Comparison of ENCODE assay signal across 12 mouse cellular contexts in genomic region chr6:125478135-125479128, GRCm38 (mm10). TPM values are rescaled to one million over a fixed set of nuclear protein-coding genes. Genes with fewer than 3 reads are reported as not detected.
DNase-seq lines count a peak whose midpoint lies in the region; ATAC-seq and TF ChIP-seq lines count a peak whose summit lies in the region.
"Had no signal": no experiment of that assay in that cellular context is flagged by ENCODE, and none has a peak within 500 bp of the region (broad histone marks: within the 10 kb centered on the region; RNA-seq: fewer than 3 reads in every experiment).

No protein-coding gene starts in this region.

- H3K27me3 ChIP-seq in kidney, embryonic 14.5 days (ENCODE audit: control insufficient read depth, insufficient read depth, low read length), result no peaks in the 10 kb centered on the region
- no peaks in the 10 kb centered on the region for H3K27me3 ChIP-seq in myocyte (ENCODE audit: control insufficient read depth, insufficient read depth, insufficient read length)
- no peaks in the 10 kb centered on the region for H3K27me3 ChIP-seq in forebrain, postnatal 0 days (ENCODE audit: insufficient read depth, low read length)
- H3K27me3 ChIP-seq in forebrain, embryonic 12.5 days, result no peaks in the 10 kb centered on the region
- H3K27me3 ChIP-seq: forebrain, embryonic 15.5 days had no signal

- no peak overlapping the region for H3K4me3 ChIP-seq in kidney, embryonic 14.5 days (ENCODE audit: low read length)
- no peak overlapping the region for H3K4me3 ChIP-seq in myocyte
- H3K4me3 ChIP-seq in forebrain, postnatal 0 days (ENCODE audit: low read depth, low read length), result no peak overlapping the region
- no peak overlapping the region for H3K4me3 ChIP-seq in forebrain, embryonic 12.5 days (replicated peaks)
- H3K4me3 ChIP-seq: forebrain, embryonic 15.5 days had no signal

- DNase-seq in kidney, postnatal 4 days, result no peak
- DNase-seq in MN1 (ENCODE audit: low spot score), result peak; percentile 54
- DNase-seq in kidney, postnatal 25 days, result peak; percentile 27 to 74
- DNase-seq in thymus, postnatal 4 days, result no peak
- no peak for DNase-seq in forebrain, postnatal 0 days
- DNase-seq: cerebellum, adult 9-10 months; right cerebral cortex, postnatal 14 days had no signal

- peak overlapping the region; percentile 51; the same call in 1 of the 2 replicates for H3K27ac ChIP-seq in kidney, embryonic 14.5 days (ENCODE audit: low read depth, low read length)
- no peak overlapping the region for H3K27ac ChIP-seq in forebrain, postnatal 0 days (ENCODE audit: low read depth, low read length)
- H3K27ac ChIP-seq in forebrain, embryonic 12.5 days, result no peak overlapping the region
- H3K27ac ChIP-seq: liver, embryonic 14.5 days had no signal

- H3ac ChIP-seq in myocyte (ENCODE audit: control insufficient read depth, insufficient read length), result no peak overlapping the region

- peaks cover 70% of the 10 kb centered on the region for H3K4me1 ChIP-seq in kidney, embryonic 14.5 days (ENCODE audit: control insufficient read depth, insufficient read depth, low read length)
- H3K4me1 ChIP-seq in forebrain, postnatal 0 days (ENCODE audit: insufficient read depth), result peaks cover 3% of the 10 kb centered on the region; the same call in 1 of the 2 replicates
- H3K4me1 ChIP-seq in forebrain, embryonic 12.5 days, result peaks cover 19% of the 10 kb centered on the region

- TF ChIP-seq POLR2A in myocyte (IDR thresholded peaks at IDR 0.05; ENCODE audit: insufficient read length, low read depth), result no peak

- no peak for ATAC-seq in kidney, embryonic 14.5 days (ENCODE audit: low FRiP score, low TSS enrichment)
- ATAC-seq in forebrain, postnatal 0 days, result no peak
- ATAC-seq in forebrain, embryonic 12.5 days (ENCODE audit: low FRiP score), result no peak
- ATAC-seq: forebrain, embryonic 15.5 days had no signal

- WGBS in kidney, embryonic 14.5 days, result 62% methylated on average over 16 of the region's 16 CpGs
- WGBS in forebrain, postnatal 0 days, result 88% methylated on average over 16 of the region's 16 CpGs
- 87% methylated on average over 16 of the region's 16 CpGs for WGBS in forebrain, embryonic 12.5 days

- H3K9ac ChIP-seq in kidney, embryonic 14.5 days (ENCODE audit: low read depth, low read length), result peak overlapping the region; percentile 34; the same call in 1 of the 2 replicates
- no peak overlapping the region for H3K9ac ChIP-seq in forebrain, postnatal 0 days
- no peak overlapping the region for H3K9ac ChIP-seq in forebrain, embryonic 12.5 days
- H3K9ac ChIP-seq: forebrain, embryonic 15.5 days; liver, embryonic 14.5 days had no signal

- H3K79me2 ChIP-seq in myocyte (ENCODE audit: control insufficient read depth, insufficient read depth), result peaks cover 72% of the 10 kb centered on the region

- TF ChIP-seq CTCF in forebrain, postnatal 0 days (IDR thresholded peaks at IDR 0.05; ENCODE audit: low read depth), result no peak

- no peaks in the 10 kb centered on the region for H3K9me3 ChIP-seq in kidney, embryonic 14.5 days (ENCODE audit: control insufficient read depth, low read length)
- no peaks in the 10 kb centered on the region for H3K9me3 ChIP-seq in forebrain, postnatal 0 days (ENCODE audit: low read length)
- no peaks in the 10 kb centered on the region for H3K9me3 ChIP-seq in forebrain, embryonic 12.5 days
- H3K9me3 ChIP-seq: forebrain, embryonic 15.5 days had no signal

- H3K4me2 ChIP-seq in kidney, embryonic 14.5 days (replicated peaks; ENCODE audit: low read depth, low read length), result no peak overlapping the region
- H3K4me2 ChIP-seq in myocyte (ENCODE audit: low read depth), result peak overlapping the region; percentile 68
- no peak overlapping the region for H3K4me2 ChIP-seq in forebrain, postnatal 0 days (ENCODE audit: low read depth)
- no peak overlapping the region for H3K4me2 ChIP-seq in forebrain, embryonic 12.5 days
- H3K4me2 ChIP-seq: forebrain, embryonic 15.5 days had no signal

- no peaks in the 10 kb centered on the region for H3K36me3 ChIP-seq in kidney, embryonic 14.5 days (ENCODE audit: control insufficient read depth, insufficient read depth, low read length)
- H3K36me3 ChIP-seq in myocyte (ENCODE audit: control insufficient read depth, insufficient read depth), result no peaks in the 10 kb centered on the region
- H3K36me3 ChIP-seq in forebrain, postnatal 0 days (ENCODE audit: insufficient read depth), result no peaks in the 10 kb centered on the region
- no peaks in the 10 kb centered on the region for H3K36me3 ChIP-seq in forebrain, embryonic 12.5 days (replicated peaks)
- H3K36me3 ChIP-seq: forebrain, embryonic 15.5 days had no signal

TF ChIP-seq in myocyte, 11 proteins besides CTCF, POLR2A, EP300 and RAD21:
- TF ChIP-seq REST (IDR thresholded peaks at IDR 0.05; ENCODE audit: insufficient read depth, insufficient read length) (no peak), MYOG (IDR thresholded peaks at IDR 0.05; ENCODE audit: control insufficient read depth in 1 of 3, insufficient read depth in 1 of 3, insufficient read length in 2 of 3, low read depth in 2 of 3) (peak in 1 of 3 experiments; percentile 31), MYOD1 (IDR thresholded peaks at IDR 0.05; ENCODE audit: control insufficient read depth in 1 of 3, insufficient read length in 2 of 3, low read depth in 2 of 3) (peak in 2 of 3 experiments; percentile 56 to 71), USF1 (IDR thresholded peaks at IDR 0.05; ENCODE audit: low read depth) (no peak), POLR2AphosphoS2 (IDR thresholded peaks at IDR 0.05; ENCODE audit: insufficient read length, low read depth) (no peak), MAX (IDR thresholded peaks at IDR 0.05; ENCODE audit: low read depth) (no peak), TCF3 (IDR thresholded peaks at IDR 0.05; ENCODE audit: insufficient read length, low read depth) (no peak)

RNA-seq across cellular contexts. Expression of gene Cd9, which starts 16.2 kb away (rescaled TPM):
- polyA plus RNA-seq in kidney, embryonic 14.5 days (2014; fragmentation: Nextera tagmentation; extraction: Ambion mirVana), result 116 and 118 TPM in 2 replicates
- polyA plus RNA-seq in myocyte (2012; fragmentation: generic; extraction: Trizol), result 216 TPM
- 41.2 and 57.4 TPM in 2 replicates for total RNA-seq in forebrain, postnatal 0 days (2014; rRNA removed)
- polyA plus RNA-seq in forebrain, postnatal 0 days (2015; fragmentation: Nextera tagmentation; extraction: Ambion mirVana), result 125 and 140 TPM in 2 replicates
- polyA plus RNA-seq in forebrain, embryonic 12.5 days (2016; fragmentation: Nextera tagmentation; extraction: Ambion mirVana), result 44.2 and 45.3 TPM in 2 replicates

Comparison
In these comparisons a context has a peak if more than half of its experiments do, and no peak if none do; other contexts are left out.
1. DNase-seq: peak in MN1 (single experiment) and kidney, postnatal 25 days (2 of 2); none in kidney, postnatal 4 days (0 of 2), thymus, postnatal 4 days (single experiment) and forebrain, postnatal 0 days (single experiment).